Mouse (Mus musculus) hindbrain, postnatal 0 days (tissue): ENCODE results near the gene Bmp8a. TPM values are rescaled to one million over a fixed set of nuclear protein-coding genes. Genes with fewer than 3 reads are reported as not detected.
A peak's percentile ranks its signal among the peaks of the same experiment; 100 is the strongest.
"Not testable (repeated sequence)": the region's sequence is repeated elsewhere in the genome, so short reads cannot be mapped to it uniquely, and the experiment has no call there.

Experiments
- ATAC-seq: fragments of 200-750 bp; cut with Nextera tagmentation; 2 replicates; pipeline ENCODE4 v1.8.0; 2017; ENCODE audit warnings: mild to moderate bottlenecking, moderate TSS enrichment, moderate library complexity
- DNase-seq: peaks from one replicate; pipeline ENCODE4 v3.0.0-alpha.2; 2015; ENCODE audit warnings: low spot score
- H3K27ac ChIP-seq: fragments of 300-500 bp; sonication (generic); 2 replicates; pipeline ENCODE4 v1.5.1; 2014; ENCODE audit warnings: mild to moderate bottlenecking
- H3K27me3 ChIP-seq: fragments of 300-500 bp; sonication (generic); 2 replicates; pipeline ENCODE4 v1.6.1; 2014; ENCODE audit warnings: low read length, mixed read lengths; ENCODE audit not compliant: insufficient read depth
- H3K36me3 ChIP-seq: fragments of 300-500 bp; sonication (generic); 2 replicates; pipeline ENCODE4 v1.6.1; 2014; ENCODE audit warnings: low read length, mixed read lengths; ENCODE audit not compliant: insufficient read depth
- H3K4me1 ChIP-seq: fragments of 300-500 bp; sonication (generic); 2 replicates; pipeline ENCODE4 v1.6.1; 2014; ENCODE audit warnings: antibody characterized with exemption, low read length, mixed read lengths; ENCODE audit not compliant: insufficient read depth
- H3K4me2 ChIP-seq: fragments of 300-500 bp; sonication (generic); 2 replicates; pipeline ENCODE4 v1.6.1; 2014; ENCODE audit warnings: low read depth, mild to moderate bottlenecking, low read length, moderate library complexity, mixed read lengths
- H3K4me3 ChIP-seq: fragments of 300-500 bp; sonication (generic); 2 replicates; pipeline ENCODE4 v1.5.1; 2014; ENCODE audit warnings: low read length
- H3K9ac ChIP-seq: fragments of 300-500 bp; sonication (generic); replicated peaks from 2 replicates; pipeline ENCODE4 v1.6.1; 2014; ENCODE audit warnings: mild to moderate bottlenecking, low read length, moderate library complexity, mixed read lengths
- H3K9me3 ChIP-seq: fragments of 300-500 bp; sonication (generic); 2 replicates; pipeline ENCODE4 v1.6.1; 2016; ENCODE audit warnings: low read length, mixed read lengths
- CTCF ChIP-seq: IDR thresholded peaks from 2 replicates; pipeline ENCODE4 v1.5.1; 2016; ENCODE audit warnings: antibody characterized with exemption, control low read depth, low read depth
- WGBS: fragments of 180-500 bp; shearing (Covaris S2); extraction: QIAGEN DNeasy Blood & Tissue Kit; methylation state at CpG from one replicate; pipeline ENCODE4 v1.1.7; 2014; 5-methylcytosine and 5-hydroxymethylcytosine counted together
- polyA plus RNA-seq: library from polyadenylated mRNA; unstranded; fragments of >200 nt; fragmentation: Nextera tagmentation; extraction: Ambion mirVana; gene quantifications from 2 replicates; pipeline ENCODE4 v1.2.1, GENCODE M21; 2015
- total RNA-seq: library from RNA; depleted of rRNA; stranded (reverse); fragments of >200 nt; gene quantifications from 2 replicates; pipeline ENCODE4 v1.2.3, GENCODE M21; 2014

The Bmp8a gene
- total and polyA plus RNA-seq, 2 experiments from 2014 or later = 0.10 to 0.44 TPM

DNA sequence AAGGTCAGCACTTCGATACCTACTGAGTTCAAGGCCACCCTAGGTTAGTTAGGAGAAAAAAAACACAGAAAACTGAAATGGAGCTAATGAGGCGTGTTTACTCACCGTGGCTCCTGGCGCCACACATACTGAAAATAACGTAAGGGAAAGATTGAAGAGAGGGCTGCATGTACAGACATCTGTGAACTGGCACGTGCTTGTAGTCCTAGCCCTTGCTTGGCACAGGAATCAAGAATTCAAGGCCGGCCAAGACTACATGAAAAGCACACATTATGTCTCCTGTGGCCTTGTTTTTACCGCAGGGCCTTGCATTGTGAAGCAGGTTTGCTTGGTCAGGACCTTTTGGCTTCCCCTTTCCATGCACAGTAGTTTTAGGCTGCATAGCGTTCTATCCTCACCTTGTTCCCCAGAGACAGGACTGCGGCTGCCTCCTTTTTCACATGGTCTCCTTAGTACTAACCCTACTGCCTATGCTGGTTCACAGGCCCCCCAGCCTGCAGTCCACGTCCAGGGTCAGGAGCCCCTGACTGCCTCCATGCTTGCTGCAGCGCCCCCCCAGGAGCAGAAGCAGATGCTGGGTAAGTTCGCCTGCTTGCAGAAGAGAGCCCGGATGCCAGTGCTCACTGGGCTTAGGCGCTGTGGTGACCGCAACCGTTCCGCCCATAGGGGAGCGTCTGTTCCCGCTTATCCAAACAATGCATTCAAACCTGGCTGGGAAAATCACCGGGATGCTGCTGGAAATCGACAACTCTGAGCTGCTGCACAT is 45.7 kb downstream of the Bmp8a start:
- 84% methylated on average over 21 of the region's 22 CpGs for WGBS
- no peak for ATAC-seq
- H3K4me2 ChIP-seq = no peak overlapping the region
- no peak for TF ChIP-seq CTCF
- H3K9me3 ChIP-seq = no peaks in the 10 kb centered on the region
- H3K27me3 ChIP-seq = no peaks in the 10 kb centered on the region
- DNase-seq = no peak
- H3K4me1 ChIP-seq = no peaks in the 10 kb centered on the region
- H3K36me3 ChIP-seq = peaks cover 57% of the 10 kb centered on the region
- no peak overlapping the region for H3K4me3 ChIP-seq
- no peak overlapping the region for H3K27ac ChIP-seq
- H3K9ac ChIP-seq = no peak overlapping the region

- peaks cover 61% of the 10 kb centered on the region for H3K36me3 ChIP-seq
- no peak overlapping the region for H3K9ac ChIP-seq
- ATAC-seq = no peak
- H3K27me3 ChIP-seq = no peaks in the 10 kb centered on the region
- H3K4me1 ChIP-seq = no peaks in the 10 kb centered on the region
- no peaks in the 10 kb centered on the region for H3K9me3 ChIP-seq
- H3K27ac ChIP-seq = no peak overlapping the region
- no peak for TF ChIP-seq CTCF
- no peak for DNase-seq
- WGBS = 83% methylated on average over 5 of the region's 5 CpGs
- H3K4me2 ChIP-seq = no peak overlapping the region
- no peak overlapping the region for H3K4me3 ChIP-seq
Observed at GRCm38 (mm10) chr4:123296148-123296534, 46.9 kb downstream of the Bmp8a start.

DNA sequence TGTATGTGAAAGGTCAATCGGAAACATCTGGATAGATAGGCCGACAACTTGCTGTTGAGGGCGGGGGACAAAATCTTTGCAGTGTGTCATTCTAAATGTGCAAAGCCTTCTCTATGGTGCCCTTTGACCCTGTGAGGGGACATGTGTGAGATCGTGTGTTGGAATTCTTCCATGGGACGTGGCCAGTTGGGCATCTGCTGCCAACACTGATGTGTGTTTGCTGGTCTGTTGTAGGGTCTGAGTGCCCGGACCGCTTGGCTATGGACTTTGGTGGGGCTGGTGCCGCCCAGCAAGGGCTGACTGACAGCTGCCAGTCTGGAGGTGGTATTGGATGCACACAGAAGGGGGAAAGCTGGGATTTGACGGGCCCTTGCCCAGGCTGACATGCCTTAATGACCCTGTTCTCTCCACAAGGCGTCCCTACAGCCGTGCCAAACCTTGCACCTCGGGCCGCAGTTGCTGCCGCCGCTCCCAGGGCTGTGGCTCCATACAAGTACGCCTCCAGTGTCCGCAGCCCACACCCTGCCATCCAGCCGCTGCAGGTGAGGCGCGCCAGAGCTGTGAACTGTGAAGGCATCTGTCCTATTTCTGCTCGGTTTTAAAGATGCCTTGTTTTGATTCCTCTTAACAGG is 47.4 kb downstream of the Bmp8a start:
- H3K36me3 ChIP-seq = peaks cover 66% of the 10 kb centered on the region
- WGBS = 91% methylated on average over 21 of the region's 21 CpGs
- no peak overlapping the region for H3K9ac ChIP-seq

DNA sequence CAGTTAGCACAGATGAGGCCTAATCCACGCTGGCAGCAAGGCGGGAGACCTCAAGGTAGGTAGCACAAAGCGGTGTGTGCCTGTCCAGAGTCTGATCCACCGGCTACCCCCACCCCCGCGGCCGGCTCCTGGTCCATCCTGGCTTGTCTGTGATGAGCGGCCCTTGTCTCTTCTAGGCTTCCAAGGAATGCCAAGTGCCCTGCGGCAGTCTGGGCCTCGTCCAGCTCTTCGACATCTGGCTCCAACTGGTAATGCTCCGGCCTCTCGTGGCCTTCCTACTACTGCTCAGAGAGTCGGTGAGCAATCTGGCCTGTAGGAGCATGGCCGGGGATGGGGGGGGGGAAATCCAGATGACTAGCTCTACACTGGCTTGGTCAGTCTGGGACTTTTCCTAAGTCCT is 48.0 kb downstream of the Bmp8a start:
- not testable (repeated sequence) for H3K27me3 ChIP-seq, H3K4me3 ChIP-seq, H3K27ac ChIP-seq, ATAC-seq, H3K9ac ChIP-seq, DNase-seq, H3K4me1 ChIP-seq, H3K9me3 ChIP-seq, H3K4me2 ChIP-seq
- 79% methylated on average over 15 of the region's 15 CpGs for WGBS
- H3K36me3 ChIP-seq = peaks cover 69% of the 10 kb centered on the region

More for the DNA sequence above, 47.4 kb downstream of the Bmp8a start:
- H3K27me3 ChIP-seq = no peaks in the 10 kb centered on the region
- no peak overlapping the region for H3K27ac ChIP-seq
- H3K4me2 ChIP-seq = no peak overlapping the region
- H3K4me1 ChIP-seq = no peaks in the 10 kb centered on the region
- ATAC-seq = no peak
- H3K9me3 ChIP-seq = no peaks in the 10 kb centered on the region
- H3K4me3 ChIP-seq = no peak overlapping the region
- DNase-seq = no peak
- TF ChIP-seq CTCF = no peak

DNA sequence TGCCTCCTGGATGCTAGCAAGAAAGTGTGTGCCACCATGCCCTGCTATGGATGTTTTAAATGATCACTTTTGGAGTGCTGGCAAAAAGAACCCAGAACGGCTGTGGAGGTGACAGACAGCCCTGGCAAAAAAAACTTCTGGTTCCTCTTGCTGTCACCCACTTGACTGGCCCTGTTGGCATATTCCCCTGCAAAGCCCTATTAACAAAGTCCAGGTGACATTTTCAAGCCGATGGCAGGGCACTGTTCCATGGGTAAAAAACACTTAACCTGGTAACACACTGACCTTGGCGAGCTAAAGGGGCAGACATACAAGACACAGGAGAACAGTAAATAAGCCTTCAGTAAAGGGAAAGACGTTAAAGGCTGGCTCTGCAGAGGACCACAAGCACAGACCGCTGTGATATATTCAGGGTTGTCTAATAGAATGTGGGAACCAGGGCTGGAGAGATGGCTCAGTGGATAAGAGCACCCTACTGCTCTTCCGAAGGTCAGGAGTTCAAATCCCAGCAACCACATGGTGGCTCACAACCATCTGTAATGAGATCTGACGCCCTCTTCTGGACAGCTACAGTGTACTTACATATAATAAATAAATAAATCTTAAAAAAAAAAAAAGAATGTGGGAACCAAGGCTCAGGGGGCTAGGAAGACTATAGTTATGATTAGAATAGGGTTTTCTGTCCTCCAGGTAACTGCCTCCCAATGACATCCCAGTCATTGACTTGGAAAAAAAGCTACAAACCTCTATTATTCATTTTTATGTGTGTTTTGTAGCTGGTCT is 49.2 kb downstream of the Bmp8a start:
- 0 out of 2 replicates have a peak, but pooled peaks have one; percentile 1 for TF ChIP-seq CTCF
- 85% methylated on average over 7 of the region's 7 CpGs for WGBS
- H3K27ac ChIP-seq = no peak overlapping the region
- no peaks in the 10 kb centered on the region for H3K9me3 ChIP-seq
- peaks cover 74% of the 10 kb centered on the region for H3K36me3 ChIP-seq
- no peak overlapping the region for H3K4me3 ChIP-seq
- DNase-seq (no peak), ATAC-seq (no peak)
- H3K9ac ChIP-seq = no peak overlapping the region
- H3K27me3 ChIP-seq = no peaks in the 10 kb centered on the region
- H3K4me2 ChIP-seq = no peak overlapping the region
- no peaks in the 10 kb centered on the region for H3K4me1 ChIP-seq

- TF ChIP-seq CTCF = no peak
- H3K36me3 ChIP-seq = peaks cover 78% of the 10 kb centered on the region
- ATAC-seq = no peak
- H3K27me3 ChIP-seq = no peaks in the 10 kb centered on the region
- H3K4me1 ChIP-seq = no peaks in the 10 kb centered on the region
- H3K4me3 ChIP-seq = no peak overlapping the region
- WGBS = 91% methylated on average over 7 of the region's 7 CpGs
- no peak overlapping the region for H3K9ac ChIP-seq
- H3K27ac ChIP-seq = no peak overlapping the region
- DNase-seq = no peak
- no peaks in the 10 kb centered on the region for H3K9me3 ChIP-seq
- H3K4me2 ChIP-seq = no peak overlapping the region
Observed at GRCm38 (mm10) chr4:123292989-123293388, 50.1 kb downstream of the Bmp8a start.
